Mouse (Mus musculus): Measurements from ENCODE around the gene Renbp. TPM values are rescaled to one million over a fixed set of nuclear protein-coding genes. Genes with fewer than 3 reads are reported as not detected.

The Renbp gene
- total RNA-seq, 2 experiments from 2014 or later = 7.6 to 33.4 TPM

DNA sequence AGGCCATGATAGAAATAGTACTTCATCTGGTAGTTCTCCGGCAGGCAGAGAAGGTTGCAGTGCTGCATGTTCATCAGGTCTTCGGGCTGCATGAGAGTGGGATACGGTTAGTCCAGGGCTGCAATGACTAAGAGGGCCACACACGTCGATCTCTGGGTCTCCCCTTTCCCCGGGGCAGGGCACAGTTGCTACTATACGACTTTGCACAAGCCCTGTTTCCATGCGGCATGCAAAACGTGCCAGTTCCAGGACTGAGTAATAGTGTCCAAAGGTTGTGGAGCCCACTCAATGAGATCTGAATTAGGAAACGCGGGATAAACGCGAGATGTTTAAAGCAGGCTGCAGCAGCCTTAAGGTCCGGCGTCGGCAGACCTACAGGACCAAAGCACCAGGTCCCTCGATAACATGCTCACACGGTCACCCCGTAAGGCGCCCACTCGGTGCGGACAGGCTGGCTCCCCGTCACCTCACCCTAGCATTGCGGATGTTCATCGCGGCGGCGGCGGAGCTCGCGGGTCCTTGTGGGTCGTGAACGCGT is 9.3 kb downstream of the Renbp start:
- 0 out of 2 replicates have a peak, but pooled peaks have one; percentile 1 for ATAC-seq (replicated peaks; ENCODE audit: poor library complexity)

DNA sequence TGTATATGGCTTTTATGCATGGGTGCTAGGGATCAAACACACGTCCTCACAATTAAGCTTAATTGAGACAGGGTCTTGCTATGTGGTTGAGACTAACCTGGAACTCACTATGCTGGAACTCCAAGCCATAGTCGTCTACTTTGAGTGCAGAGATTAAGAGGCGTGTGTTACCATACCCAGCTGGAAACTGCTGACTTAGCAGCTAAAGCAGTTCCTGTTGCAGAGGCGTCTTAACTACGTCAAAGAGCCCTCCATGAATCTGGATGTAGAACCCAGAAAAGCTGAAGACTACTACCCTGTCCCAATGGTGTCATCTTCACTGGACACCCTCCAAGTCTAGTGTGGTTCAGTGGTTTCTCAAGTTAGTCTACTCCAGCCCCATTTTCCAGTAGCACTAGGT is 12.0 kb downstream of the Renbp start:
- ATAC-seq (replicated peaks; ENCODE audit: poor library complexity) = no peak

DNA sequence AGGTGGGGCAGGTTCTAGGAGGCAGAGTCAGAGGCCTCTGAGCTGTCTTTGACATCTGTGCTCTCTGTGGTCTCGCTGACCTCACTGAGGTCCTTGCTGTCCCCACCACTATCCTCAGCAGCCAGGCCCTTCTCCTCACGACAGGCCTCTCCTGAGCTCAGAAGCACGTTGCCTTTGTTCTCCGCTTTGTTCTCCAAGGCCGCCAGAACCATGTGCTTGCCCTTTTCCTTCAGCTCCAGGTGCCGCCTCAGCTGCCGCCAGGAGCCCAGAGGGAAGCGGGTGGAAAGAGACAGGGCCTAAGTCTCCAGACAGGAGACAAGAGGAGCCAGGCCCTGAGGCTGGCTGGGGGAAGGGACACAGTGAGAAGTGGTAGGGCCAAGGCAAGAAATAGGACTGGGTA is 13.7 kb downstream of the Renbp start:
- no peak for ATAC-seq (replicated peaks; ENCODE audit: poor library complexity)

DNA sequence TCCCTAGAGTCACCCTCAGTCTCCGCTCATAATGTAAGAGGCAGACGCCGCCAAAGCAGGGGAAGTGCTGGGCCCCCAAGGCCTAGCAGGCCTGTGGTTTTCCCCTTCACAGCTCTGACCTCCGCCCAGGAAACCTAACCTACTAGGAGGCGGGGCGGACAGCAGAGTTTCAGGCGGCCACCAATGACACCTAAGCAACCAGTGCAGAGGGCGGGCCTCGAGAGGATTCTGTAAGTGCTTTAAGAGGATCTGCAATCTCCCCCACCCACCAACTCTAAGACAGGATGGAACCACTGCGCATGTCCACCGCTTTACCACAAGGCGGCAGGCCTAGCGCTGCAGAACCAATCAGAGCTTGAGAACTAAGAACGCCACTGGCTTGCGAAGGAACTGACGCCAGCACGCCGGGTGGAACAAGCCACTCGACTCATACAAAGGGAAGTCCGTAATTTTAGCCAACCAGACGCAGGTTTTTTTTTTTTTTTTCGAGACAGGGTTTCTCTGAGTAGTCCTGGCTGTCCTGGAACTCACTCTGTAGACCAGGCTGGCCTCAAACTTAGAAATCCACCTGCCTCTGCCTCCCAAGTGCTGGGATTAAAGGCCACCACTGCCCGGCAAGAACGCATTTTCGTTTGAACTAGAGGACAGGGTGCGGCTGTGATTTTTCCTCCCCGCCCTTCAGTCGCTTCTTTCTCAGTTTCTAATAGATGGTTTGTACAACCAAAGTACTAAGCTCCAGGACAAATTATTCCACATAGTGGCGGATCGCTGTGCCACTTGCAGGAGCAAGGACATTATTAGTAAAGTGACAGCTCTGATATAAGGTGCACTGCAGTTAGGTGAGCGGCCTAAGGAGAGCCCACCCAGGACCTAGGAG is 15.6 kb downstream of the Renbp start:
- peak; percentile 88 for ATAC-seq (replicated peaks; ENCODE audit: poor library complexity)

GRCm38 (mm10) chrX:73911588-73911987 is 19.1 kb downstream of the Renbp start:
- peak; percentile 53 for ATAC-seq (replicated peaks; ENCODE audit: poor library complexity)

- ATAC-seq (replicated peaks; ENCODE audit: poor library complexity) = peak; percentile 20; the same call in 1 of the 2 replicates
Observed at GRCm38 (mm10) chrX:73911156-73911555, 19.5 kb downstream of the Renbp start.

DNA sequence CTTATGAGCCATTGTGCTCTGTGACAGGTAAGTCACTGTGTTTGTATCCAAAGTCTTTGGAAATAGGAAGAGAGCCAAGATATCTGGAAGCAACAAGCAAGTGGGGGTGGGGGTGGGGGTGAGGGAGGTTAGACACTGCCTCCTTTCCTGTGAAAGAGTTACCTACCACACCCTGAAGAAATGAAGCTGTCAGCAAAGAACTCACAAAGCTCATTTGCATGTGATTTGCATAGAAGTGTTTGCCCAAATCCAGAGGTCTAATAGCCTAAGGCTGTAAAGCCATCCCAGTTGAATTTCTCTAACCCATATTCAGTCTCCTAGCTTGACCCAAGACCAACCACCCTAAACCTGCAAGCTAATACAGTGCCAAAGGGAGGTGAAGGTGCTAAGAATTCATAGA is 20.2 kb downstream of the Renbp start:
- ATAC-seq (replicated peaks; ENCODE audit: poor library complexity) = no peak

DNA sequence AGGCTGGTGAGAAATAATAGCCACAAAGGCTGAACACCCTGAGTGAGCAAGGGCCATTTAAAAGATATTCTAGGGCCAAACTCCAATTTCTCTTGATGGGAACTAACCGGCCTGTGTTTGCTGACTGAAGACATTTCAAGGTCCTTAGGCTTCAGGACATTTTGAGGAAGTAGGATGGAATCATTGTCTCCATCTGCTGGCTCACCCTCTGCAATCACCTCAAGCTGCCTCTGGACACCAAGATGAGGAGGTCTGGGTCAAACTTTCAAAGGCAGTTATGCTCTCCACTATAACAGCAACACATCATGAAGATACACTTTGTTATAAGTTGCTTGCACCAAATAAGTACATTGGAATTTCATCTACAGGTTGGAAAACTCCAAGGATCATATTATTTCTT is 20.6 kb downstream of the Renbp start:
- ATAC-seq (replicated peaks; ENCODE audit: poor library complexity) = no peak

- peak; percentile 74 for ATAC-seq (replicated peaks; ENCODE audit: poor library complexity)
Observed at GRCm38 (mm10) chrX:73897959-73898358, 32.7 kb downstream of the Renbp start.

DNA sequence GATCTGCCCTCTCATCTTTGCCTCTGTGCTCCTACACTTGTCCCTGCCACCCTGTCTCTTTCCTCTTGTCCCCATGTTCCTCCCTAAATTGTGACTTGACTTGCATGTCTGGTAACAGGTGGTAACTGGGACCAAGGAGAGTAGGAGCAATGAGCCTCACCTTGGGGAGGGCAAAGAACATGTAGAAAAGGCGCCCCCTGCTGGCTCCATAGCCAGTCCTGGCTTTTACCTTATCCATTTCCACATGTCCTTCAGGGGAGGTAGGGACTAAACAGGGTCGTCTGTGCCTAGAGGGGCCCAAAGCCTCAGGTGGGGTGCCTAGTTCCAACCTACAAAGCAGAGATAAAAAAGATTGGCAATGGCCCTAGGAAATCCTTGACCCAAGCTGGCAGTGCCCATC is 34.9 kb downstream of the Renbp start, which contains the start of gene L1cam:
L1cam (minus strand) TSS at position 387 of the 400 bp plus-strand sequence.
- ATAC-seq (replicated peaks; ENCODE audit: poor library complexity) = 0 out of 2 replicates have a peak, but pooled peaks have one; percentile 37

GRCm38 (mm10) chrX:73892833-73893232 is 37.8 kb downstream of the Renbp start:
- no peak for ATAC-seq (replicated peaks; ENCODE audit: poor library complexity)

DNA sequence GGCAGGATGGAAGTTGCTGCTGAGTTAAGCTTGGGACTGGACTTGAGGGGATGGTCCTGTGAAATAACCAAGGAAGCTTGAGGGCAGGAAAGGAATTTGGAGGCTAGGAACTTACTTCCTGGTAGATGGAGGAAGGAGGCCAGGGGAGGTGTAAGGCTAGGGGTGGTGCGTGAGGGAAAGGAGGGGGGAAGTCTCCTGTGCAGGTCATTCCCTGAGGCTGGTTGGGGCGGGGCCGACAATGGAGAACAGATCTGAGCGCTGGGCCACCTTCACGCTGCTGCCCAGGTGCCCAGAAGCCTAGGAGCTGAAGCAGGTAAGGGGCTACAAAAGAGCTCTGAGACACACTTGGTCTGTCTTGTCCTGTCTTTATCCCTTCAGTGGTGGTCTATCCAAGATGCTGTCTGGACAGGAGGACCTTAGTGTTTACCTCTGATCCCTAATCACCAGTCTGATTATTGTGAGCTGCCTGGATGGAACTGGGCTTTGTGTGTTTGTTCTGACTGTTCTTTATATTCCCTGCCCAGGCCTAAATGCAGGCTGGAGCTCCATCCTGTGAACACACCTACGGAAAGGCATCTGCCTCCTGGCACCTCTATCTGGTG is 39.0 kb downstream of the Renbp start, which contains the start of gene Avpr2:
Avpr2 (plus strand) TSS at position 552 of the 602 bp plus-strand sequence.
- ATAC-seq (replicated peaks; ENCODE audit: poor library complexity) = no peak; the same call in 1 of the 2 replicates

DNA sequence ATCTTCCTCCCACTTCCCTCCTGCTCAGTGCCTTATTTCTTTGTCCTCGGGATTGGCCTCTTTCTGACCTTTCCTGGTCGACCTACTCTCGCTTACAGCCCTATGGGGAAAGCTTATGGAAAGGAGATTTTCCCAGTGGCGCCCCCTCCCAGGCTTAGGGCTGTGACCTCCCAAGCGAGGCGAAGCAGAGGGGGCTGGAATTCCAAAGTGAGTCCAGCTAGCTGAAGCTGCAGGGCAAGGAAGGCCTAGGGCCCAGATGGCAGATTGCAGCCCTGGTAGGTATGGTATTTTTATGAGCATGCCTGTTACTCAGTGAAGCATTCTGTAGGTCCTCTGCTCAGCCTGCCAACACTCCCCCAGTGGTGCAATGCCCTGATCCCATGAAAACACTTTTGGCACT is 49.2 kb downstream of the Renbp start:
- no peak for ATAC-seq (replicated peaks; ENCODE audit: poor library complexity)

DNA sequence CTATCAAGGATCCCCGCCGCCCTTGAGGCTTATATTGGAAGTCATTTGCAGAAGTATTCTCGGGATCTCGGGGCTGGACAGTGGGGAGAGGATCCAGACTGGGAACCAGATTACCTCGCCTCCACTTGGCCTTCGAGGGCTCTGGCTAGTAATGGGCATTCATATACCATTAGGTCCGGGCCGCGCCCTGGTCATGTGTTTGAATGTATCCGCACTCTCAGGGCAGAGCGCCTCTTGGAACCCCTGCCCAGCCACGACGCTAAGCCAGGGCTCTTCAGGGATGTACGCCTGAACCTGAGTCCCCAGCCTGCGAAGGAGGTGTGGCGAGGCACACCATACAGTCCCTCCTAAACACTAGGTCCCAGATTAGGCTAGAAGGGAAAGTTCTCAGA is 49.6 kb downstream of the Renbp start:
- no peak for ATAC-seq (replicated peaks; ENCODE audit: poor library complexity)

DNA sequence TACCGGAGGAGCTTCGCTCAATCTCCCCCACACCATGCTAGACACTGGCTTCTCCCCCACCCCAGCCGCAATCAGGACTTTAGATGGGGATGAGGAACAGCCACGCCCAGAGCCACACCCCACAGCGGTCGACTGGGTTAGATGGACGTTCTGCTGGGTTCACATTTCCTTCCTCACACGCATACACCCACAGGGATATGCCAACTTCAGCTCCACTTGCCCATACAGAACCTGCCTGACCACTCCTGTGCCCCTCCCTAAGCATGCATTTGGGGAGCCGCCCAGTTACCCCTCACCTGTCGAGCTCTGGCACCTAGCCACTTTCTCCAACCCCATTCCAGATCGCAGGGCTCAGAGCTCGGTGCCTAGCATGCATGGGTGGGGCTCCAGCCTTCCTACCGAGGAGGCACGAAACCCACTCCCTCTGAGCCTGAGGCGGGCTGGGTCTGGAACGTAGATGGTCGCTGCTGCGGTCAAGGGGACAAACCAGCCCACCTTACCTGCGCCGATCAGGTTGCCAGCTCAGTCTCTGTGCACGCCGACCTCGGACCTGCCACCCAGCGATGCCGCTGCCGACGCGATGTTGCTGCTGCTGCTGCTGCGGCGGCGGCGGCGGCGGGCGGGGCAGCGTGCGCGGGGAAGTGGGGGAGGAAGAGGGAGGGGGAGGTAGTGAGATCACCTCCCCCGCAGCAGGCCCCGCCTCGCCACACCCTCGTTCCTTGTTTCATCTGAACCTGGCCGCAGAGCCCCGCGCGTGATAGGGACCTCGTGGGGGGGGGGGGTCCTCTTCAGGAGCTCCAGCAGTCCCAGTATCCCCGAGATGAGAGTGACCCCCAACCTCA is 50.2 kb downstream of the Renbp start:
- peak; percentile 66 for ATAC-seq (replicated peaks; ENCODE audit: poor library complexity)

DNA sequence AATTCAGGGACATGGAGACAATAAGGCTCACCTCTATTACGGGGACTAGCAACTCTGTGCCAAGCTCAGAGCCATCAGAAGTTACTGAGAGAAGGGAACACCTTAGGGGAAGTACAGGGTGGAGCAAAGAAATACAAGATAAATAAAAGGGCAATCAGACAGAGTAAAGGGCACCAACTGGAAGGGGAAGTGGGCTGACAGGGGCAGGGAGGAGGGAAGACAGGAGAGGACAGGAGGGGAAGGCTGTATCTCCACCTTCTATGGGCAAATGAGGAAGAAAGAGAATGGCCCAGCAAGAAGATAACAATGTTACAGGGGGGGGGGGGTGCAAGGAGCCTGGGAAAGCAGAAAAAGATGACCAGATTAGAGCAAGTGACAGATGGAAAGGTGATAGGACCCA is 53.6 kb downstream of the Renbp start:
- ATAC-seq (replicated peaks; ENCODE audit: poor library complexity) = peak; percentile 68

DNA sequence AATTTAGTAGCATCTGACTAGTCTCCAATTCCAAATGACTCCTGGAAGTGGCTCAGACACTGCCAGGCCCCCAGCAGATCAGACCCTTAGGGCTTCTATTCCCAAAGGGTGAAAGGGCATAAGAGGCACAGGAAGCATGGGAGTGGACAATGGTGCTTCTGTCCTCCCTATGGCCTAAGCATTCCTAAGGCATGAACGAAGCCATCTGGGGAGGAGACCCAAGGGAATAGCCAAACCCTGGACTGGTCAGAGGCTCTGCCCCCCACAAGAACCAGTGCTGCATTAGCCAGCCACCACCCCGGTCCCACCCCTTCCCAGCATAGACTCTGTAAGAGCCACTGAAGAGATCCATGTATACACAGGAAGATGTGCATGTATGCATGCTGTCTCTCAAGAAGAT is 54.8 kb downstream of the Renbp start:
- ATAC-seq (replicated peaks; ENCODE audit: poor library complexity) = no peak
